Mouse (Mus musculus) telencephalon, adult 2 months (tissue): Measurements from ENCODE around the gene Fastkd3.
"Not testable (repeated sequence)": the region's sequence is repeated elsewhere in the genome, so short reads cannot be mapped to it uniquely, and the experiment has no call there.

ENCODE experiments used
- DNase-seq: peaks from one replicate; pipeline ENCODE4 v3.0.0-alpha.2; 2011; ENCODE audit warnings: low read depth, low spot score

Gene Fastkd3

GRCm38 (mm10) chr13:68581747-68582516 is at the start of gene Fastkd3, which contains the start of gene Mtrr:
Gene Fastkd3, plus strand, starts transcription at chr13:68582234.
Gene Mtrr, minus strand, starts transcription at chr13:68582149.
- peak; percentile 94 for DNase-seq

DNA sequence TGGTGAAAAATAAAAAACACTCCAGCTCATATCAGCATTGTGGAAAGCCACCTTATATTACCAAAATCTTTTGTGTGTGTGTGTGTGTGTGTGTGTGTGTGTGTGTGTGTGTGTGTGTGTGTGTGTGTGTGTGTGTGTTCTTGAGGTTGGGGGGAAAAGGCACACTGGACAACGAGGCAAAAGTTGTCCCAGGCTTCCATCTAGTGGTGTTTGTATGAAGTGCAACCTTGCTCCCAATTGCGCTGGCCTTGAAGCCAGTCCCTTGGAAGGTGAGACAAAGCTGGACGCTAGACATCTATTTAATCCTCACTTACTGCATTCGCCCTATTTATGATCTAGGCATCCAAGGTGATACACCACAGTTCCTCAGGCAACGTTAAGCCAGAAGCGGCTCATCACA is 28.6 kb upstream of the Fastkd3 start:
- not testable (repeated sequence) for DNase-seq

GRCm38 (mm10) chr13:68568110-68568509 is 13.9 kb upstream of the Fastkd3 start:
- DNase-seq, result no peak

DNA sequence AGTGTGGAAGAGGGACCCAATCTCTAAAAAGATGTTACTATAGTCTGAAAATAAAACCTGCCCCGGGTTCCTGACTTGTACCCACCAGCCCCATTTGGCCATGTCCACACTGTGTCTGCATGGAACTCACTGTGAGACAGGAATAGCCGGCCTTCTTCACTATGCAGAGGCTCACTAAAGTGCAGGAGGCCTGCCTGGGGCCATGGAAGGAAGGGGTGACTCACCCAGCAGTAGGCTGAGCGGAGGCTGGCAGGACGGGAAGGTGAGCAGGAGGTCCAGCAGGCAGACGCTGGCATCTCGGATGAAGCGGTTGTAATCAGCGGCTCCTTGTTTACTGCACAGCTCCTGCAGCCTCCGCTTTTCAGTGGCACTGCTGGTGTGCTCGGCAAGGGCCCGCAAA is 13.5 kb upstream of the Fastkd3 start:
- no peak for DNase-seq

- peak; percentile 58 for DNase-seq
Measured at GRCm38 (mm10) chr13:68569589-68570336, 12.3 kb upstream of the Fastkd3 start.

DNA sequence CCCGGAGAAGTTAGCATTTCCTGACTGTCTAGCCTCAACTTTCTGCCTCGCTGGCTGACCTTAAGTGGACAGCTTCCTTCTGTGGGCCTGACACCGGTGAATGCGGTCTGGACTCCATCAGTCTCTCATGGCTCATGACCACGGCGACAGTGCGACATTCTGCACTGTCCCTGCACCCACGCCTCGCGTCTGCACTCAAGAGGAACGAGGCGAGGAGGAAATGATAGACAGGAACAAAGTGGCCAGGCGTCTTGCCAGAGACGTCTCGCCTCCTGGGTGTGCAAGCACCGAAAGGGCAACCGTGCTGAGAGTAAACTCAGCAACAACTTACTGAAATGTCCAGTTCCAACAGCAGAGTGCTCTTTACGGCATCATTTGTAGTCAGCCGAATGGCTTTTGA is 9.8 kb upstream of the Fastkd3 start:
- no peak for DNase-seq

DNA sequence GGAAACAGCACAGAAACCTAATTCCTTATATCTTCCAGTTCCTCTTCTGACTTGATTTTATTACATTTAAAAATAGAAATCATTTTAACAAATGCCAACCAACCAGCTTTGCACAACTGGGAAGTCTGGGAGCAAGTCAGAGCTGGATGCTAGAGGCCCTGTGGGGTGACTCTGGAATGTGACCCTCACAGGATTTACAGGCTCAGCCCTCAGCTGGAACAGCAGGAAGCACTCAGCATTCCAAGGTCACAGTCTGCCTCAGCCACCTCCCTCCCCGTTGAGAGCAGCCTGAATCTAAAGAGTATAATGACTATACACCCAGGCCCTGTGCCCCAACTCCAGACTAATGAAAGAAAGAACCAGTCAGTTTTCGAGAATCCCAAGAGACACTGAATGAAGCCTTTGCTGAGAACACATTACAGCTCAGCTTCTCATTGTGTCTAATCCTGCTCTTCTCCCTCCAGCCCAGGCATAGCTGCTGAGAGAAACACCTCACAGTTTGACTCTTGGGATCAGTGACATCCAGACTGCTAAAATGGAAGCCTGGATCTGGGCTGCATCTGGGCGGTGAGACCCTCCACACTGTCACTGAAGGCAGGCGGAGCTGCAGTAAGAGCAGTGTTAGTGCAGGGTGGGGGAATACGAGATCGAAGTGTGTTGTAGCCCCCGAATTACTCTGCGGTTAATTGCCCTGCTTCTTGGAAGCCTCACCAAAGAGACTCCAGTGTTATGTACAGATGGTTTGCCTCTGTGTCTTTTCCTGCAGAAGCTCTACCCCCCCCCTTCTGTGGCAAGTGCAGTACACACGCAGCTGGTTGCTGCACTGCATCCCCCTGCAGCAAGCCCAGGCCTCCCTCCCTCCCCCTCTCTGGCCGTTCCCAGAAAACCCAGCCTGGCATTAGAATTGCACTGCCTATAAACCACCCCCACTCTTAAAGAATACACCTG is 8.8 kb upstream of the Fastkd3 start:
- no peak for DNase-seq

- no peak for DNase-seq
Measured at GRCm38 (mm10) chr13:68574398-68574797, 7.6 kb upstream of the Fastkd3 start.

GRCm38 (mm10) chr13:68577945-68578344 is 4.1 kb upstream of the Fastkd3 start:
- peak; percentile 68 for DNase-seq

GRCm38 (mm10) chr13:68581086-68581740 is 821 bp upstream of the Fastkd3 start:
- no peak for DNase-seq

DNA sequence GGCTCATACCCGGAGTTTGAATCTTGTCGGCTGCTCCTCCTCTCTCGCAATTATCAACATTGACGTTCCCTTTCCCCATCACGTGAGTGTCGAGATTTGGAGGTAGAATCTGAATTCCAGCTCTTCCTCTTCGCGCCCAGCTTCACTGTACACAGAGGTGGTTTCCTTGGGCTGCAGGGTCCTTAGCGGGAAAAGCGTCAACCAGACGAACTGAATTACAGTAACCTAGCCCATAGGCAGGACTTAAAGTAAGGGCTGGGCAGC is 415 bp downstream of the Fastkd3 start:
- no peak for DNase-seq

DNA sequence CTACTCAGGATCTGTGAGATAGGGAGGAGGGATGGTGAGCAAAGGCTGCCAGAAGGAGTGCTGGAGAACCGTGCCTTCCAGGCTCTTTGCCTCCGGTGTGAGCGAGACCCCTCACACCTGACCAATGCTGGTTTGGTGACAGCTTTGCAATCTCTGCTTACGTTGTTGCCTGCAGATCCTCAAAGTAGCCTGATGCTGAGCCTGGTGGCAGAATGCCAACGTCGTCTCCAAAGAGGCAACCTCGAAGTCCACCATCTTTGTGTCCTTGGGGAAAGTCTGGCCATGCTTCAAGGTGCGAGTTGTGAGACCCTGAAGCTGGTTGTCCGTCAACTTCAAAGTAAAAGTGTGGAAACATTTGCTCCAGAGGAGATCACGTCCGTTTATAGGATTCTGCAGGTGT is 1.9 kb downstream of the Fastkd3 start:
- DNase-seq, result no peak

DNA sequence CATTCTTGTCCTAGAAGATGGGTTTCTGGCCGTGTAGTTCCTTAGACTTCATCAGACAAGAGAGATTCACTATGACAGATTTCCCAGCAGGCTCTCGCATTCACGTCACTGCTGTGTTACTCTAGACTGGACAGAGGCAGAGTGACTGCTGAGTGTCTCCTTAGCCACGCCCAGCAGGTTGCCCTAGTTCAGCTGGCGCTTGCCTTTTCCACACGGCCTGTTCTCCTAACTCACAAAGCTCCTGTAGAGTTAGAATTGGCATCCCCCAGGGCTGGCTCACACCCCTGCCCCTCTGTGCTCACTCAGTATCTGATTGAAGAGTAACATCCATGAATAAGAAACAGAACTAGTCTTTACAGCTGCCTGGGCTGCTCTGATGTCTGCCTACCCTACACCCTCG is 3.4 kb downstream of the Fastkd3 start:
- DNase-seq, result no peak

DNA sequence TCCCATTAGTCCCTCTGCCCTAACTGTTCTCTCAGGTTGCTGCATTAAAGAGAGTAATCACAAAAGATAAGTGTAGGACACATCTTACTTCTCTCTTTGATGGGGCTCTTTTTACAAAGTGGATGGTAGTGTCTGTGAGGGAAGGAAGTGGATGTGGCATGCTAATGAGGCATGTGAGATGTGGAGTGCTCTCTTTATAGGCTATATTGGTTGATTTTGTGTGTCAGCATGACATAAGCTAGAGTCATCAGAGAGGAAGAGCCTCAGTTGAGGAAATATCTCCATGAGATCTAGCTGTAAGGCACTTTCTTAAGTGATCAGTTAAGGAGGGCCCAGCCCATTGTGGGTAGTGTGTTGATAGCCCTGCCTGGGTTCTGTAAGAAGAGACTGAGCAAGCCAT is 6.3 kb downstream of the Fastkd3 start:
- DNase-seq, result no peak

DNA sequence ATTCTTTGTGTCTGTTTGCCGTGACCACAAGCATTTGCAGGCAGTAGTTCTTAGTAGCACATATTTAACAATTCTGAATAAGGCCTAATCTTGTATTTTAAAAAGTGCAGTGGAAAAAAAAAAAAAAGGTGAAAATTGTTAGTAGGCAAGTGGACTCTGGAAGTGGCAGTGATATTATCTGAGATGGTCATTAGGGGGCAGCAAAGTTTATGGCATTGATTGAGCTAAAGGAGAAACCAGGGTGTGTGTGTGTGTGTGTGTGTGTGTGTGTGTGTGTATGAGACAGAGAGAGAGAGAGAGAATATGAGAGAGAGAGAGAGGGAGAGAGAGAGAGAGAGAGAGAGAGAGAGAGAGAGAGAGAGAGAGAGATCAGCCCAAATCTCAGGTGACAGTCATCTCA is 11.8 kb downstream of the Fastkd3 start:
- no peak for DNase-seq

DNA sequence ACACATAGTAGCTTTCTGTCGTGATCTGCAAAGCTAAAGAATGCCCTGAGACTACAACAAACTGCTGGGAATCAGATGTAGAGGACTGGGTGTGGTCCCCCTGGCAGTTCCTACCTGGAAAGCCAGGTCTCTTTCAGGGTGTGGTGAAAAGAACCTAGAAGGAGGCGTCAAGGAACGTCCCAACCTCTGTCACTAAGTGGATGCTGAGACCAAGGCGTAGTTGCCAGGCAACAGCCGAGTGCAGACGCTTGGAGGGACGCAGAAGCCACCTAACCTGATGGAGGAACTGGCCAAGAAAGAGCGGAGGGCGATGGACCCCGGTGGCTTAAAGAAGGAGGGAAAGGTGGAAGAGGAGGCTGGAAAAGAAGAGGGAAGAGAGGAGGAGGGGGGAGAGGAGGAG is 15.2 kb downstream of the Fastkd3 start, which contains the start of gene 1700001L19Rik:
Gene 1700001L19Rik (plus strand): TSS at position 223 of the 400 bp plus-strand sequence.
- DNase-seq, result no peak

GRCm38 (mm10) chr13:68597667-68598066 is 15.6 kb downstream of the Fastkd3 start:
- no peak for DNase-seq

- no peak for DNase-seq
Measured at GRCm38 (mm10) chr13:68598953-68599352, 16.9 kb downstream of the Fastkd3 start.

DNA sequence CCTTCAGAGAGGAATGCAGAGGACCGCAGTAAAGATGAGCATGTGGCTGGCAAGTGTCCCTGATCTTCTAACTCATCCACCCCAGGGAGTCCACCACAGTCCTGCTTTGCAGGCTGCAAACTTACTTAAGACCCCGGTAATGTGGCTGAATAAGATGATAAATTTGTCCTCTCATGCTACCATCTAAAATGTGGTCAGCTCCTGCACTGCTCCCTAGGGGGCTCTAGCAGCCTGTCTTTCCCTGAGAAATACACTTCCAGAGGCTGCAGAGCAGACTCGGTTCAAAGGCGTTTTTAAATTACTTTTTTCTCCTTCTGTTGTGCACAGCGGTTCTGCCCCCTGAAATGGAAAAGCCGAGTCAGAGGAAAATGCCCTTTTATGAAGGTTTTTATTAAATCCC is 19.1 kb downstream of the Fastkd3 start:
- DNase-seq, result peak; percentile 50

DNA sequence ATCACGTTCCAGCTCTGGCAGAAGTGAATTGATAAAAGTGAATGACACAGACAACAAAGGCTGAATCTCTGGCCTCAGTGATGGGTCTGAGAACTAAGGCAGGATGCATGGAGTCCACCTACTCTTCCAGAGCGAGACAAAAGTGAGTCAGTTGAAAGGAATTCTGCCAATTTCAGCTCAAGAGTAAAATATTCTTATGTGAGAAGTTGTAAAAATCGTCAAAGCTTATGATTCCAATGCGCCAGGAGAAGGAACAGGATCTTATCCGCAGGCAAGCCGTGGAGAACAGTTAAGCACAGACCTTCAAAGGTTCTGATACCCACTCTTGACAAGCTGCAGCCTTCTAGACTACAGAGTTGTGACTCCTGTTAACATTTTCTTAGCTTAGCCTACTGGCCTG is 21.1 kb downstream of the Fastkd3 start:
- DNase-seq, result peak; percentile 80

DNA sequence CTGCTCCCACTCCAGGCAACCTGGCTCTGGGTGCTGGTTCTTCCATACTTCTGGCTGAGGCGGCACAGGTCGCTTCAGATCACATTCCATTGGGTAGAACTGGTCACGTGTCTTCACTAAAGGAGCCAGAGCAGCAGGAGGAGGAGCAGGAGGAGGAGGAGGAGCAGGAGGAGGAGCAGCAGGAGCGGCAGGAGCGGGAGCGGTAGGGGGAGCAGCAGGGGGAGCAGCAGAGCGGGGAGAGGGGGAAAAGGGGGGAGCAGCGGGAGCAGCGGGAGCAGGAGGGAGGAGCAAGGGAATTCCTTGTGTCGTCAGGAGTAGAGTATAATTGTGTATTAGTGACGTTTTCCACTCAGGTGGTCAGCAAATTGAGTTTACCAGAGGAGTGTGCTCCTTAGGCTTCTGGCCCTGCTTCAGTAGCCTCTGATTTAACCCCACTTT is 23.7 kb downstream of the Fastkd3 start:
- peak; percentile 49 for DNase-seq
